Mouse (Mus musculus) heart, postnatal 25 days (tissue): ENCODE measurements around the gene Fgfr2. TPM values are rescaled to one million over a fixed set of nuclear protein-coding genes. Genes with fewer than 3 reads are reported as not detected.
"Not testable (repeated sequence)": the region's sequence is repeated elsewhere in the genome, so short reads cannot be mapped to it uniquely, and the experiment has no call there.

Experiments
- DNase-seq: peaks from one replicate; pipeline ENCODE4 v3.0.0; 2022; ENCODE audit warnings: low spot score
- intact Hi-C: fragments of 180-260 bp; cut with DNase I; formaldehyde crosslinking; loops from one replicate; pipeline ENCODE4 v1.15.1; 2025
- total RNA-seq, 2 experiments: library from RNA; stranded (reverse); gene quantifications; 2 replicates each; pipeline ENCODE4 v1.2.3; 2021

Fgfr2 gene
- total RNA-seq, 2 experiments from 2014 or later = 1.7 to 1.8 TPM

DNA sequence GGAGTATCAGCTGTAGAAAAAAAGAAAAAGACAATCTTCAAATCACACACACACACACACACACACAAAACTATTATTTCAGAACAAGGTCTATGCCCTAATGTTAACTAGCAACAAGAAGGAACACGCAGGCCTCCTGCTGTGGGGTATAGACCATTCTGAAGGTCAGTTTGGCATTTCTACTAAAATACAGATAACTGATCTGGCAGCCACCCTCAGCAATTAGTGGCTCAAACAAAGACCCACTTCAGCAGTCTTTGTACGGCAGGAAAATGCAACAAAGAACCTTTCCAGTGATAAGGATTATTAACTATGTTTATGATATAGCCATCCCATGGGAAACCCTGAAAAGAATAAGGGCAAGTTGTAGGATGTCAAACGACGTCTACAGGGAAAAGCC is 2586.1 kb downstream of the Fgfr2 start:
- intact Hi-C loops = no loop called here
- no peak for DNase-seq

DNA sequence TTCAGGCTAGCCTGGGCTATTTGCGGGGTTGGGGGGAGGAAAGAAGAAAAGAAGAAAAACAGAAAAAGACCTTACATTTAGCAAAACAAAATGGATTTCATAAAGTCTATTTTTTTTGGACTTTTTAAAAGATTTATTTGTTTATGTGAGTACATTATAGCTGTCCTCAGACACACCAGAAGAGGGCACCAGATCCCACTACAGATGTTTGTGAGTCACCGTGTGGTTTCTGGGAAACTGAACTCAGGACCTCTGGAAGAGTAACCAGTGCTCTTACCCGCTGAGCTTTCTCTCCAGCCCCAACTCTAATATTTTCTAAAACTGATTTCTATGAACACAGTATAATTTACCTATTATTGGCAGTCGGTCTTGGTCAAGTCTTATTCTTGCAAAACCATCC is 2588.0 kb downstream of the Fgfr2 start:
- DNase-seq = no peak
- intact Hi-C loops = no loop called here

DNA sequence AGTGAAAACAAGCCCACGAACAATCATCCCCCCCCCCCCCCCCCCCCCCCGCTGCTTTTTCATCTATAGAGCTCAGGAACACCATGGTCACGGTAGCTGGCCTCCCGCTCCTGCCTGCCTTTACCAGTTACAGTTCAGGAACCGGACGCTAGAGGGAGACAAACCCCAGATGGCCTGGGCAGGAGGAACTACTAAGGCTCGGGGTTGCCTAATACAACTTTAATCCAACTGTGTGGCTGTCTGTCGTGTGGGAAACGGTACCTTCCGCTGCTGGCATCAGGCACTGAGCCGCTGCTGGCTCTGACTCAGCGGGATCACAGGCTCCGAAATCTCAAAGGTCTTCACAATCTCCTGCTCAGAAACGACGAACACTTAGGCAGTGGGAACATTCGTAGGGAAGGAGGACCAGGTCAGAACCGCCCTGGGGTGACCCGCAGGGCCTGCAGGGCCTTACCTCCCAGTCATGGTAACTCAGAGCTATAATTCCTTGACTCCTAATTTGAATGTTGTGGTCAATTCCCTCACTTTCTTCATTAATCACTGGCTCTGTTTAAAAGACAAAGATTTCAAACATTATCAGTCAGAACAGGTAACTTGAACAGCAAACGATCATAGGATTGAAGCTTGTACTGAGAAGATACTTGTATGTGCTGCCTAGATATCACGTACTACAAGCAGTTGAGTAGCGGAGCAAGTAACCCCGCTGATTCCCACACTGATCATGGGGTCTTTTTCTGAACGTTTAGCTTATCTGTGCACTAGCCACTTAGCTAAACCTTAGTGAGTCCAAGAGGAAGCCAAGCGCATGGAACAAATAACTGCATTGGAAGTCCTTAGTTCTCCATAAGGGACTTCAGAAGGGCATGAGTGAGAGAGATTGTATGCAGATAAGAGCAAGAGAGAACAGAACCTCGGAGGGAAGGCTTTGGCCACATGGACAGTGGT is 2589.6 kb downstream of the Fgfr2 start:
- intact Hi-C loops = loop anchor here (1.0 to 5.0 kb wide), 2 partner anchors 209 to 229 kb away; no protein-coding TSS in a partner anchor

DNA sequence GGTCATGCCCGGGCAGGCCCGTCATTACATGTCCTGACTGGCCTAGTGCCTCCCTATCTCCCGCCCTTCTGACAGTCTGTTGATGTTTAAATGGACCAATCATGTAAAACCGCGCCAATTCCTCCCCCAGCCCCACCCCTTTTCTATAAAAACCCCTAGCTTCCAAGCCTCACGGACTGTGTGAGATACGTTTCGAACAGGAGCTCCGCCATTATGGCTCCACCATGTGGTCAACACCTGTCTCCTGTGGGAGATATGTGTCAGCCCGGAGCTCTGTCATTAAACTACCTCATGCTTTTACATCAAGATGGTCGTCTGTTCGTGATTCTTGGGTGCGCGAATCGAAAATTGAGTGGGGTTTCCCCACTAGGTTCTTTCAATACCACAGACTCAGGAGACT is 2592.0 kb downstream of the Fgfr2 start:
- intact Hi-C loops = loop anchor here (5.0 kb wide), 1 partner anchor 211 kb away; no protein-coding TSS in a partner anchor
- DNase-seq = not testable (repeated sequence)

More for the DNA sequence above, 2589.6 kb downstream of the Fgfr2 start:
- peak; percentile 64 for DNase-seq

DNA sequence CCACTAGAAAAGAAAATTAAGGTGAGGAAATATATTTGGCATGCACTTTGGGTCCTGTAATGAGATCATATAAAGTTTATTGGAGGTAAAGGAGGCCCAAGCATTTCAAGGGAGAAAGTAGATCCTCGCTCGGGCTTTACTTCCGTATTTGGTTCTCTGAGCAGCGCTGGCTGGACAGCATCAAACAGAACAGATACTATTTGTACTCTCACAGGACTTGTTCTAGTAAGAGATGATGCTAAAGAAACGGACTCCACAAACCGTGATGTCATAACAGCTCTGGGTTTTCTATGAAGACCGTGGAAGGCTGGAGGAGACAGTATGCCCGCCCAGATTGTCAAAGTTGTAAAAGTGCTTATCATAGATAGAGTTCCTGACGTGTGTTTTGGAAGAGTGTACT is 2595.8 kb downstream of the Fgfr2 start:
- DNase-seq = no peak
- intact Hi-C loops = loop anchor here (10.0 kb wide), 1 partner anchor 337 kb away; the partner anchor contains the start of gene Plekha1

DNA sequence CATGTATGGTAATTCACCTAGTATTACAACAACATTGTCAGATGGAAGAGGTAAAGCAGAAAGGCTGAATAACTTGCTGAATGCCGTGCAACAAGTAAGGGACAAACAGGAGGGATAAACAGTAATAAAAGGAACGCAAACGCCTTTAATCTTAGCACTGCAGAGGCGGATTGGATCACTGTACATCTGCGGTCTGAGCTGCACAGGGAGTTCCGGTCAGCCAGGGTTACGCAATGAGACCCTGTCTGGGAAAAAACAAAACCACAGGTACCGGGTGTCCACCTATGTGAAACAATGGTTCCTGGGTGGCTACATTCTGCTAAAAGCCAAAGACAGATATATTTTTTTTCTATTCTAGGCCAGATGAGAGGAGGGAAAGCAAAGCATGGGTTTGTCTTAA is 2599.7 kb downstream of the Fgfr2 start:
- intact Hi-C loops = loop anchor here (10.0 kb wide), 1 partner anchor 341 kb away; the partner anchor contains the start of gene Plekha1
- DNase-seq = no peak

DNA sequence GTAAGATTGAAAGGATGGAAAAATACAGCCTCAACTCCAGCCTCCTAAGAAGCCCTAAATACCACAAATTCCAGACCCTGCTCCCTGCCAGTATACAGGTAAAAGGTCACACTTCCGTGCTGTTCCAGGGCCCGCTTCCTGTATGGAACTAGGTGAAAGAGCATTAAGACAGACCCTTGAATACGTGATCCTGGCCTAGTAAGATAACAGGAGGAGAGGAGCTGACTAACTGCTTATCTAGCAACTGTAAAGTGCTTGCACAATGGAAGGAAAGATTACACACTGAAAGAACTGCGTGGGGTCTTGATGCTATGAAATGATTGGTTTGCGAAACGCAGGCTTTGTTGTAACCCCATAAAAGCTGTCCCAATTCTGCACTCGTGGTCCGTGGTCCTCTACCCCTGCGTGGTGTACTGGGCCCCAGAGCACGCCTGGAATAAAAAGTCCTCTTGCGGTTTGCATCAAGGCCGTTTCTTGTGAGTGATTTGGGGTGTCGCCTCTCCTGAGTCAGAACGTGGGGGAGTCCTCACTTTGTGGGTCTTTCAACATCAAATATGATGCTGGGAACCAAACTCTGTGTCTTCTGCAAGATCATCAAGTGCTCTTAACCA is 2602.2 kb downstream of the Fgfr2 start:
- intact Hi-C loops = loop anchor here (10.0 kb wide), 1 partner anchor 344 kb away; the partner anchor contains the start of gene Plekha1
- no peak for DNase-seq

DNA sequence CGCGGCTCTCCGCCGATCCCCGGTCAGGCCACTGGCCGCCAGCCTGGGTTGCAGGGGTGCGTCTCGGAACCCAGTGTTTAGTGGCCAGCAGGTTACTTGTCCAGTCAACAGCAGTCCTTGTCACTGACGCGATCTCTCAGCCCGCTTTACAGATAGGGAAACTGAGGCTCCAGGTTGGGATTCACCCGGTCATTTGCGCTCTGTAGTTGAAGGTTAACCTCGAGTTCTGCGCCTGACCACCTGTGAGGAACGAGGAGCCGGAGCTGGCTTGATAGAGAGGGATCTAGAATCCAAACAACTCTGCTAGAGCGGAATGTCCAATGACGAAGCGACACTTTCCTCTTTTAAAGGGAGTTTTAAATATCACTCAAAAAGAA is 2603.1 kb downstream of the Fgfr2 start, which contains the start of gene Ate1:
Gene Ate1, minus strand, starts transcription at position 321 of the 377 bp plus-strand sequence.
- DNase-seq = no peak
- intact Hi-C loops = loop anchor here (10.0 kb wide), 1 partner anchor 345 kb away; the partner anchor contains the start of gene Plekha1

DNA sequence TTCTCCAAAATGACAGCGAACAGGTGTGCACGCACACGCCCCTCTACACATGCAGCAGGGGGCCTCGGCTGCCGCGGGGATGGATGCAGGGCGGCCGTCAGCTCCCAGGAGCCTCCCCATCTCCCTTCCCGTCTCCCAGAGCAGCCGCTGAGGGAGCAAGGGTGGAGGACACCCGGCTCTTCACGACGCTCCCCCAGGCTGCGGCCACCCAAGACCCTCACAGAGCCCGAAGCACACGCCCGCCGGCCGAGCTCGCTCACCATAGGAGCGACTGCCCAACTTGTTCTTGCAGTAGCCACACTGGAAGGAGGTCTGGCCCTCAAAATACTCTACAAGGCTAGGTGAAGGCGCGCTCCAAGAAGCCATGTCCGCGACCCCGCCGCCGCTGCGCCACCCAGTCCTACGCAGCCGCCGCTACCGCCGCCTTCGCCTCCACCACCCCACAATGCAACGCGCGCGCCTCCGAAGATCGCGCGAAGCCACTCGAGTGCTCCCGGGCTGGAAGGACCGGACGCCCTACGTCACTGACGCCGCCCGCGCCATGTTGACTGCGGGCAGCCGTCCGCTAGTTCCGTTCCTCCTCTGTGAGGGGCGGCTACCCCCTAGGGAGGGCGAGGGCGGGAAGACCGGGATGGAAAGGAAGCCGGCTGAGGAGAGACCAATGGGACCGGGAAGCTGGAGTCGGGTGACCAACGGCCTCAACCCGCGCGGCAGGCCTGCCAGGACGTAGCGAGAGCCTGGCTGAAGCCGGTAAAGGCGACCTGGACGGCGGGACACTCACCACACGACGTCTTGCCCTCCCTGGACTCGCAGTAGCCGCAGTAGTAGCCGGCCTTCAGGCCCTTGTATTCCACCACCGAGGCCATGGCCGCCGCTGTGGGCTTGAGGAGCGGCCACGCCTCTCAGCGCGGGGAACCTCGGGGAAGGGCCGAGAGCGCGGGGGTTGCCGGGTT is 2603.8 kb downstream of the Fgfr2 start:
- intact Hi-C loops = loop anchor here (10.0 kb wide), 1 partner anchor 345 kb away; the partner anchor contains the start of gene Plekha1
- peak; percentile 97 for DNase-seq

DNA sequence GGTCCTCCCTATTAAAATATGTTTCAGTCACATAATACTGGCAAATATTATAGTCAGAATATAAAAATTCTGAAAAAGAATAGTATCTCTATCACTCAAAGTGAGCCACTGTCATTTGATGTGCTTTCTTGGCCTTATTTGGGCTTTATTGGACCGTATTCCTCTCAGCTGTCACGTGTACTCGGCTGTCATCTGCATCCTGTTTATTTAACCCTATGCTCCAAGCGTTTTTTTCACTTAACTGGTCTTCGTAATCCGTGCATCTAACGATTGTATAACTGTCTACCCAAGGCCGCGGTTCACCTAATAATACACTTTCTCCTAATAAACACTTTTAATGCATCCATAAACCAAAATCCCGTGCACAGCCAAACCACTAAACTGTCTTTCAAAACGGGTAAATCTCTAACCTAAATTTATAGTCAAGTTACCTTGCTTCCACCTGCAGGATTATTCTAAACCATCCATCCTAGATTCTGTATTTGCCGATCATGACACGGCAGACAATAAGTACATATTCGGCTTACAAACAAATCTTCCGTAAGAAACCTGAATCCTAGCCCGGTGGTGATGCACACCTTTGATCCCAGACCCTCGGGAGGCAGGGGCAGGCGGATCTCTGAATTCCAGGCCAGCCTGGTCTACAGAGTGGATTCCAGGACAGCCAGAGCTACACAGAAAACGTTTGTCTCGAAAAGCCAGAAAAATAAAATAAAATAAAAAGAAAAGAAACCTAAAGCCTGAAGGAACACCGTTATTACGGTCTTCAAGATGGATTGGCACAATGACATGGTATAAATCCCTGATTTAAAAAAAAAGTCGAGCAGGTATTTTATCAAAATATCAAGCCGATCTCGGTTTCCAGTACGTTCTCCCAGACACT is 2604.7 kb downstream of the Fgfr2 start:
- intact Hi-C loops = no loop called here
- no peak for DNase-seq

DNA sequence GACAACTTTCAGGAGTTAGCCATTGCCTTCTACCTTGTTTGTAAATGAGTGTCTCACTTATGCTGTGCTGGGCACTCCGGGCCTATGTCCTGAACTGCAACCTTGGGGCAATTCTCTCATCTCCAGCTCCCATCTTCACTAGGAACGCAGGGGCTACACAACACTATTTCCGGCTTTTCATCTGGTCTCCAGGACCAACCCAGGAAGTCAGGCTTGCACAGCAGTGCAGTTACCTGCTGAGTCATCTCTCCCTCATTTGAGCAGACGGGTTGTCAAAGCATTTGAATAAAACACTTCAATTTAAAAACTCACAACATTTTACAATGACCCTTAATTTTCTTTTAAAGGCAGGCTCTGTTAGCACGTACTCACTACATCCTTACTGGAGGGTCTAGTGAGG is 2612.9 kb downstream of the Fgfr2 start:
- intact Hi-C loops = no loop called here
- DNase-seq = no peak

DNA sequence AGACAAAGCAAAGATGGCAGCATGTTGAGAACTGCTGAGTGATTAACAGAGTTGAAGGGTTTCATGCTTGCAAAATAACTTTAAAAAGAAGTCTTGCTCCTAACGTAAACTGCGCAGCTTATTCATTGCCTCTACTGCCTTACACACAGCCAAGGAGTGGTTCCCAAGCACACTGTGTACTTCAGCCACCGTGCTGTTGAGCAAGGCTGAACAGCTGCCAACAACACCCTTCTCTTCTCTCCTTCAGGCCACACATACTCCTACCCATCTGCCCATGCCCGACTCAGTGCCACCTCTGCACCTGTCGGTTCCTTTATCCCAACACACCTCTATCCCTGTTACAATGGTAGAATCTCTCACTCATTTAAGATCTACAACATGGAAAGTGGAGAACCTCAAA is 2620.1 kb downstream of the Fgfr2 start:
- intact Hi-C loops = no loop called here
- DNase-seq = no peak

DNA sequence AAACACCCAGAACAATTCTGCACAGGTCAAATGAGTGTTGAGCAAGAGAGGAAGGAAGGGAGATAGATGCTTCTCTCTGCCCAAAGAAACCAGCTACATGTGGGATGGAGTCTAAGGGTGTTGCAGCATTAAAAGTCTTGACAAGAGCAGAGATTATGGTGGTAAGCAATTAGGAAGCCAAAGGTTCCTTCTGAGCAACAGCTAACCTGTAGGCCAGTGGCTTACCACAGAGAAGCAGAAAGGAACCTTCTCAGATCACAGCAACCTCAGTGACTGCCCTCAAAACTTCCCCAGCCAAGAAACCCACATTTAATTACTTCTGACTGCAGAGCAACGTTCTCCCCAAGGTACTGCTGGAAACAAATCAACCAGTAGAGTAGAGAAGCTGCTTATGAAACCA is 2621.7 kb downstream of the Fgfr2 start:
- intact Hi-C loops = no loop called here
- no peak for DNase-seq

DNA sequence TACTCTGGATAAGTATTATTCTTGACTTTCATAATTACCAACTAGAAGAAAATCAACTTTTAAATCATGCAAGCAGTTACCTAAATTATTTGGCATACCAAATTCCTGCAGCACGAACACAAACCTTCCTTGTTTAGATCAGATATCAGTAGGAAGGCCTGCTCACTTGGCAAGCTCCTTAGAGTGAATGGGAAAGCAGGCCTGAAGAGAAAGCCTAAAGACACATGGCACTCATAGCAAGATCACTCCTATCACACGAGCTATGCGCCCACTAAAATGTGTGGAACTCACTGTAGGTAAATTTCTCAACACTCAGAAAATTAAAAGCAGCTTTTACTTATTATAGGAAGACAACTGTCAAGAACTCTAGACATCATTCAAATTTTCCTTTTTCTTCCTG is 2629.8 kb downstream of the Fgfr2 start:
- intact Hi-C loops = no loop called here
- DNase-seq = no peak

DNA sequence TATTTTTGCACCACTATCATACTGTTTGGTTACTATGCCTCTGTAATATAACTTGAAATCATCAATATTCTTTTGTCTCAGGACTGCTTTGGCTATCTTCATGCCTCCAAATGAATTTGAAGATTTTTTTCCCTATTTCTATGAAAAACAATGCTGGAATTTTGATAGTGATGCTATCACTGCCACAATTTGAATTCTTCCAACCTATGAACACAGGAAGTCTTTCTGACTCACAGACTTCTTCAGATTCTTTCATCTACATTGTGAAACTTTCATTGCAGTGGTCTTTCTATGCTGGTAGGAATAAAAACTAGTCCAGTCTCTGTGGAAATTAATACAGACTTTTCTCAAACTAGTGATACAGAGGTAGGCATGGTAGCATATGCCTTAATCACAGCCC is 2631.1 kb downstream of the Fgfr2 start:
- DNase-seq = no peak
- intact Hi-C loops = no loop called here

DNA sequence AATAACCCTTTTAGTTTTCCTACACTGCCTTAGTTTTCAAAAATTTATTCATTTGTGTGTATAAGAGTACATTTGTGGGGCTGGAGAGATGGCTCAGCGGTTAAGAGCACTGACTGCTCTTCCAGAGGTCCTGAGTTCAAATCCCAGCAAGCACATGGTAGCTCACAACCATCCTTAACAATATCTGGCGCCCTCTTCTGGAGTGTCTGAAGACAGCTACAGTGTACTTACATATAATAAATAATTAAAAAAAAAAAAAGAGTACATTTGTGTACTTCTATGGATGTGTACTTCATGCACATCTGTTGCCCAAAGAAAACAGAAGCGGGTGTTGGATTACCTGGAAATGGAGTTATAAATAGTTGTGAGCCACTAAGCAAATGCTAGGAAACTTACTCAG is 2644.1 kb downstream of the Fgfr2 start:
- DNase-seq = not testable (repeated sequence)

DNA sequence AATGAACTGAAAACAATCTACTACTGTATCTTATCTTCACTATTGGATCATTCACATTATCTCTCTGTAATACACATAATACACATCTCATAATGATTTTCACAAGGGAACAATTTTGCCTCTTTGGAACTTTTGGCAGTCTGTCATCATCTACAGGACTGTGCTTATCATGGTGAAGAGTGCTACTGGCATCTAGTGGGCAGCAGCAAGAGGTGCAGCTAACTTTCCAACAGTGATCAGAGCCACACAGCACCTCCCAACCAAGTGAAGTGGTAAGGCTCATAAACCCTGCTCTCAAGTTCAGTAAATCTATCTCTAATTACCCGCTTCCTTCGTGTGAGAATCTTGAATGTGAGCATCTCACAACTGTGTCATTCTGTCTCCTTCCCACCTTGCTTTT is 2647.2 kb downstream of the Fgfr2 start:
- DNase-seq = peak; percentile 4
- intact Hi-C loops = loop anchor here (1.0 to 5.0 kb wide), 3 partner anchors 204 to 827 kb away; no protein-coding TSS in a partner anchor

More for the DNA sequence above, 2644.1 kb downstream of the Fgfr2 start:
- intact Hi-C loops = loop anchor here (5.0 kb wide), 1 partner anchor 207 kb away; no protein-coding TSS in a partner anchor

DNA sequence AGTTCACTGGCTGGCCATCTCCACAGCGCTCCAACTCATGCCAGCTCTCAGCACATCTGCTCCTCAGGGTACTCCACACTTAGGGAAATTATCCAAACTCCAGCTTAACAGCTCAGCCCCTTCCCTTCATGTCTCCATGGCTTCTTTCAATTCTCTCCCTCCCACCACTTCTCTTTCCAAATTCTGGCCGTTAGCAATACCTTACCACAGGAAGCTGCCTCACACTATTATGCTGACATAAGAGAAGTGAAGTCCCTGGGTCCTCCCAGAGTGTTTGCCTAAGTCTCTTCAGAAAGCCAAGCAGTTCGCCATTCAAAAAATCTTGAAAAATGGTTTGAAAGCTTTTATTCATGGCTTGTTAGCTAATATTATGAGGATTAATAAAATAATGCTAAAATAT is 2649.3 kb downstream of the Fgfr2 start:
- no peak for DNase-seq
- intact Hi-C loops = no loop called here
